Mouse (Mus musculus) cerebellum, adult 8-10 months (tissue): ENCODE results near the gene Synrg.

ENCODE experiments used
- DNase-seq: peaks from one replicate; pipeline ENCODE4 v3.0.0; 2022

Gene Synrg

GRCm38 (mm10) chr11:83991701-83992100 lies 27.5 kb downstream of the Synrg start:
- DNase-seq = no peak

GRCm38 (mm10) chr11:83993428-83993827 lies 29.2 kb downstream of the Synrg start:
- DNase-seq = no peak

DNA sequence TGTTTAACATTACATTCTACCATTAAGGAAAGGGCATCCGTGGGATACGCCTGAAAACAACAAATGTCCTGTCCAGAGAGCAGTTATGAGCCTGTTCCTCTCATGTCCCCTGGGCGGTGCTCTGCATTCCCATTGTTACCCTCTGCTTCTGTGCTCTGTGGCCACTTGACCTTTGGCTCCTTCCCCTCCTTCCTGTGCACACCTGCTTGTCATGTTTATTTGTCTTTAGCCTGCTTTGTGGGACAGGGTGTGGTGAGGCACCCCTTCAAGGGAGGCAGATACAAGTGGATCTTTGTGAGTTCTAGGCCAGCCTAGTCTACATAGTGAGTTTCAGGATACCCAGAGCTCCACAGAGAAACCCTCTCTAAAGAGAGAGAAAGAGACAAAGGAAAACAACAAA lies 30.3 kb downstream of the Synrg start:
- no peak for DNase-seq

- DNase-seq = no peak
These were observed 31.3 kb downstream of the Synrg start for GRCm38 (mm10) chr11:83995535-83995950.

- no peak for DNase-seq
These were observed 33.1 kb downstream of the Synrg start for GRCm38 (mm10) chr11:83997171-83997868.

DNA sequence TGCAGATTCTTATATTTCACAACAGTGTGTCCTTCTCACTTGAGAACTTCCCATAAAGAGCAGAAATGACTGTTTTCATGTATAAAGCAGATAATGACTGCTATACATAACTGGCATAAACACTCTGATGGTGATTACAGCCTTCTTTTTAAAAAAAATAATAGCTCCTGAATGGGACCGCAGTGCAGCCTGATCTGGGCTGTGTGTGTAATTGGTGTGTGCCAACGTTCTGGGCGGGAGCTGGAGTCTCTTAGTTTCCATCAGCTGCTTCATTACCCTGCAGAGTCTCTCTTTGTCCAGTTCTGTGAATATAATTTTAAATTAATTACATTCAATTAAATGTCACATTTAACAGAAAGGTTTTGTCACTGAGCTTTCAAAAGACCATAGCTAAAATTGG lies 34.8 kb downstream of the Synrg start:
- DNase-seq = no peak

- no peak for DNase-seq
These were observed 35.2 kb downstream of the Synrg start for GRCm38 (mm10) chr11:83999411-83999915.

GRCm38 (mm10) chr11:84001257-84001656 lies 37.0 kb downstream of the Synrg start:
- no peak for DNase-seq

DNA sequence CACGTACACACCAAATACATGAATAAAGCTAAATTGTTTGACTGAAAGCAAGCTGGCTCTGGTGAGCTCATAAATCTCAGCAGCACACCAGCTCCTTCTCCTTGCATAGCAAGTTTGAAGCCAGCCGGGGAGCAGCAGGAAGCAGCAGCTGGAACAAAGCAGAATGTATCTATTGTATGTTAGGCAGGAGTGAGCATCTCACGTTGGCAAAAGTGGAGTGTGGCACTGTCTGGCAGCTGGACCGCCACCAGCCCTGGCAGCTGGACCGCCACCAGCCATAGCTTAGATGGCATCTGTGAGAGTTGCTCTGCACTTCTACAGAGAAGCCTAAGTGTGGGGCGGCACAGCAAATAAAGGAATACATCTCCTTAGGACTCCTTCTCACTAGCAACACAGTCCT lies 39.8 kb downstream of the Synrg start:
- no peak for DNase-seq

DNA sequence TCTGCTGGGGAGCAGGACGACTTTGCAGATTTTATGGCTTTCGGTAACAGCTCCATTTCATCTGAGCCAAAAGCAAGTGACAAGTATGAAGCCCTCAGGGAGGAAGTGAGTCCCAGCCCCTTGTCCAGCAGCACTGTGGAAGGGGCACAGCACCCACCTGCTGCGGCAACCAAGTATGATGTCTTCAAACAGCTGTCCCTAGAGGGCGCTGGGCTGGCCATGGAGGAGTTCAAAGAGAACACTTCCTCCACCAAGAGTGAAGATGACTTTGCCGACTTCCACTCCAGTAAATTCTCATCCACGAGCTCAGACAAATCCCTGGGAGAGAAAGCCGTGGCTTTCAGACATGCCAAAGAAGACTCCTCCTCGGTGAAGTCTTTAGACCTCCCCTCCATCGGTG lies 44.8 kb downstream of the Synrg start:
- DNase-seq = no peak

GRCm38 (mm10) chr11:84010411-84010810 lies 46.2 kb downstream of the Synrg start:
- DNase-seq = no peak

GRCm38 (mm10) chr11:84011050-84011449 lies 46.8 kb downstream of the Synrg start:
- DNase-seq = no peak

DNA sequence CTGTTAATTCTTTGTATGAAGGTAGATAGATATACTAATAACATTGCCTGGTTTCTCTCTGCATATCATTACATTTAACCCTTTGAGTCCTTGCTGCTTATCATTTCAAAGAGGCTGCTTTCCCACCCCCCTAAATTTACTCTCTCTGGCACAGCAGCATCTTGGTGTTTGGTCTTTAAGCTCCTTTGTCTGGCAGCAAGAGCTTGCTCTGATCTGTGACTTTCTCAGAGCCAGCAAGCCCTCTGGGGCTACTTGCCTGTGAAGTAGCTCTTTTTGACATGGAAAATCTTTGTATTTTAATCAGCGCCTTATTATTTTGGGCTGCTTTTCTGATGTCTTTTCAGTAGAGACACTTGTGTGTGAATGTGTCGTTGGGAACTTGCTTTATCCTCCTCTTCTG lies 47.3 kb downstream of the Synrg start:
- DNase-seq = no peak

- peak; percentile 55 for DNase-seq
These were observed 48.9 kb downstream of the Synrg start for GRCm38 (mm10) chr11:84013105-84013504.

GRCm38 (mm10) chr11:84016147-84016809 lies 52.0 kb downstream of the Synrg start:
- DNase-seq = no peak

DNA sequence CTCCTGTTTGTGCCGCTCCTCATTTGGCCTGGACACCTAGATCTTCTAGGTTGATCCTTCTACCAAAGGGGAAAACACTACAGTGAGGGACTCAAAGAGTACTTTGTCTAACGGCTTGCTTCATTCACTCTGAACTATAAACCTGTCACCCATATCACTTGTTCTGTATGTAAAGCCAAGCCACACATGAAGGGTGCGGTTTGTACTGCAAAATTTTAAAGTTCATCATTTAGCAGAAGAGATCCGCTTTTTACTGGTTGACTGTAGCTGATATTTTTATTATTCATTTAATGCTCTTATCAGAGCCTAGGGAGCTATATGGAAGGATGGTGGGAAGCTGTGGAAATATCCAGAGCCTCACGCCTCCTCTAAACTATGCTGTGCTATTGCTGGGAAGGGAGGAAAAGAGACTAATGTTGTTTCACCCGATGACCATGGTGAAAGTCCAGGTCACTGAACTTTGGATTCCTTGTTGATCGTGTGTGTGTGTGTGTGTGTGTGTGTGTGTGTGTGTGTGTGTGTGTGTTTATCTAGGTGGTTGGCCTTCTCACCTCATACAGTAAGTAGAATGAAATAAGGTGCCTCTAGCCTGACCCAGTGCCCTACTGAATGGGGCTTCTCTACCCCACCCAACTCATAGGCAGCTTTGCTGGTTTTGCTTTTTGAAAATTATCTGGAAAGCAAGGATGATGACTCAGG lies 52.7 kb downstream of the Synrg start:
- no peak for DNase-seq

GRCm38 (mm10) chr11:84027231-84027630 lies 63.0 kb downstream of the Synrg start:
- DNase-seq = no peak

GRCm38 (mm10) chr11:84028271-84029028 lies 64.2 kb downstream of the Synrg start:
- DNase-seq = no peak

GRCm38 (mm10) chr11:84031971-84032370 lies 67.7 kb downstream of the Synrg start:
- no peak for DNase-seq

GRCm38 (mm10) chr11:84032559-84032958 lies 68.3 kb downstream of the Synrg start:
- DNase-seq = no peak

GRCm38 (mm10) chr11:84033671-84034070 lies 69.4 kb downstream of the Synrg start:
- DNase-seq = no peak

- no peak for DNase-seq
These were observed 76.4 kb downstream of the Synrg start for GRCm38 (mm10) chr11:84040621-84041020.
